Mouse (Mus musculus) hindlimb bud, embryonic 11.5 days (tissue): Measurements from ENCODE around the gene Tec.

Experiments used
- DNase-seq: peaks from one replicate; pipeline ENCODE4 v3.0.0-alpha.2; 2012; ENCODE audit warnings: low read depth, low spot score; ENCODE audit errors: extremely low spot score

Tec gene

DNA sequence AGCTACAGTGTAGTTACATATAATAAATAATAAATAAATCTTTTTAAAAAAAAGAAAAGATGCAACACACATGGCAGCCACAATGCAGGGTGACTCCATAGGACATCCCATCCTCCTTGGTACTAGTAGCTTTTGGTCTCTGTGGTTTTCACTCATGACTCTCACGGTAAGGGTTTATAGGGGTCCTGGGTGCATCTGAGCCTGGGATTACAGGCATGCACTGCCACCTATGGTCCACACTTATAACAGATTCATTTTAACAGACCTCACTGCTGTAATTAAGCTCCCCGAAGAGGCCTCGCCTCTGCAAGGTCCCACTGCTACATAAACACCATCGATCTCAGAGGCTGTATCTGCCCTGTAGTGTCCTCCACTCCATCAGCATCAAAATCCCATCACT is 82.8 kb downstream of the Tec start:
- no peak for DNase-seq

DNA sequence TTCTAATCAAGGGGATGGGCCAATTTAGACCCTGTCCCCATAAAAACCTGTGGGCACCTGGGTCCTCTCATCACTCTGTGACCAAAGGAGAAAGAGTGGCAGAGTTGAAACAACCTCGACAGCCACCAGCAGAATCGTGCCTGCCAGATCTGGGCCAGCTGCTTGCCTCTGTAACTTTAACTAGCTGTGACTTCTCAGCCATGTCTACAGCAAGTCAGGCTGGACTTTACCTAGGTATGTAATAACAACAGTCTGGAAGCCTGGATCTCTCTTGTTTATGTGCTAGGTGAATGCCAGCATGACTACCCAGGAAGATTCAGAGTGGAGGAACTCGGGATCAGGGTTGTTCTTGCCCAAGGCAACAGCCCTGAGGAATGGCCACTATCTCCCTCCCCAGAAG is 83.6 kb downstream of the Tec start:
- DNase-seq: no peak

DNA sequence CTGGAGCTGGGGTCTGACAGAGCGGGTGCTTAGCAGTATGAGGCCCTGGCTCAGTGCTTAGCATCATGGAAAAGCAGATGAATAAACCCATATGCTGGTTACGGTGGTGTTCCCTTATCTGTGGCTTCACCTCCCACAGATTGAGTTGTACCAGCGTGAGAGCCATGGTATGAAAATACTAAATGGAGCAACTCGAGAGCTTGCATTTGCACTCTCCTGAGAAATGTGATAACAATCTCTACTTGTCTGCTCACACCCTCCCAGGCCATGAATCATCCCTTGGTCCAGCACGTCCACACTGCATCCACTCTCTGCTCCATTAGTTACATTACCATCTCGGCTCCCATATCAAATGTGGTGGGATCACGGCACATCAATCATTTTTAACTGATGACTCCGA is 84.3 kb downstream of the Tec start:
- no peak for DNase-seq

DNA sequence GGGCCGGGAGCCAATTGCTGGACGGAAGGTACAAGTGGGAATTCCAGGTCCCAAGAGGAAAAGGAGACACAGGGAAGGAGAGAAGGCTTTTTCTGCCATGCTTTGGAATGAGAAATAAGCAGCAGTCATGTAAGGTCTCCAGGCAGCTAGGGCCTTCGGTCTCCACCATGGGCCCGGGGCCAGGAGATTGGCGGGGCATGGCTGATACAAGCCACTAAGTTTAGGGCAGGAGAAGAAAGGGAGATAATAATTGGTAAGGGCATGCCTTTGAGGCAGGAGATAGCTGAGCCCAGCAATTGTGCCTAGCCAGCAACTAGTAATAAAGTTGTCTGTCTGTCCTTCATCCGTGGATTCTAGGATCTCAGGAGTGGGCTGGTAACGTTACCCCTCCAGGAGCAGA is 85.2 kb downstream of the Tec start:
- no peak for DNase-seq

DNA sequence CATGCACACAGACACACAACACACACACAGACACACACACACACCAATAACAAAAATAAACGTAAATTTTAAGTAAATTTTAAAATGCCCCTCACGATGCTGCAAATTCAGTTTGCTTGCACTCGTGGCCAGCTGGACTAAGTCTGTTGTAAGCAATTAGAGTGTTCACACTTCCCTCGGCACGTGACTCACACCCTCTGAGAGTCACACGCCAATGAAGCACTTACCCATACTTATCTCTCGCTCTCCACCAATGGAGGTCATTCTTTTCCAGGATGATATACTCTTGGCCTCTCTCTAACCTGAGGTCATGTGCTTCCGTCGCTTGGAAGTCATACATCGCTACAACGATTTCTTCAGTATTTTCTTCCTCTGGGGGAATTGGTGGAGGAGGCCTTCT is 86.5 kb downstream of the Tec start:
- no peak for DNase-seq

DNA sequence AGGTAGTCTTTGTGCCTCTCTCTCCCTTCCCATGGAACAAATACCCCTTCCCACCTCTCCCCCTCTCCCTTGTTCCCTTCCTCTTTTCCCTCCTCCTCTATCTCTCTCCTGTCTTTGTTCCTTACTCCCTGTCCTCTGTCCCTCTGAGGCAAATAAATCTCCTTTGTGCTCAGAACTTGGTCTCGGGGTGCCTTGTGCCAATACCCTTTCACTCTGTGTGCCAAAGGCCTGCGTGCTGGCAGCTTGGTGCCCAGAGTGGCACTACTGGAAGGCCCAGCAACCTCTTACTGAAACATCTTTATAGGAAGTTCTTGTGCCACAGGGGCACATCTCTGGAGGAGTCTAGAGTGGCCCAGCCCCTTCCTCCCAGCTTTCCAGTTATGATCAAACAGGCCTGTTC is 91.7 kb downstream of the Tec start:
- DNase-seq: no peak

DNA sequence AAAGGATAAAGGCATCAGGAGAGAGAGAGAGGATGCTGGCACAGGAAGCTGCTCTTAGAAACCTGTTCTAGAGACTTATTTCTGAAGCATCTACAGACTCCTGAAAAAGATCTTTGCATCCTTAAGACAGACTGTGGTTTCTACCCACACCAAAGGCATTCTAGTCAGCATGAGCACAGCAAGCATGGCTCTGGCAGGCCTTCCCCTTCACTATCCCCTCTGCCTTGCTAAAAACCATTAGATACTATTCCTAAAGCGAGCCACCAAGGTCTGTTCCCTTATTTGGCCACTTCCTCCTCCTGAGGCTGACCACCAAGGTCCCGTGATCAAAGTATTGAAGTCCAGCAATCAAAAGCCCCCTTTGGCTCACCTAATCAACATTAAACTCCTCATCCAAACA is 92.2 kb downstream of the Tec start:
- DNase-seq: no peak

DNA sequence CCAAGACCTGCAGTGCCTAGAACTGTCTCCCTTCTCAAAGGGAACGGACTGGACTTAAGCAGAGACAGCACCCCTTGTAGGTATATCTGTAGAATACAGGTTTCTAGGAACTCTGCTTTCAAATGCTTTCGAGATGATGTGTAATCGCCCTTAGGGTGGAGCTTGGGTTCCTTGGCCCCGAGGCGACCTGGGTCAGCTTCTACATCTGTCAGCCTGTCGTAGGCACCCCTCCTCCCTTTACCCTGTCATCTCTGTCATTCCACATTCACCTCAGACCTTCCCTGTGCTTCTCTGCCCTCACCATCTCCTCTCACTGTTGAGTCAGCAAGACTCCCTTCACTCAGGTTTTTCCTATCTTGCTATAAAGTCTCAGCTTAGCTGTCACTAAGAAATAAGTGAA is 98.4 kb downstream of the Tec start:
- no peak for DNase-seq

DNA sequence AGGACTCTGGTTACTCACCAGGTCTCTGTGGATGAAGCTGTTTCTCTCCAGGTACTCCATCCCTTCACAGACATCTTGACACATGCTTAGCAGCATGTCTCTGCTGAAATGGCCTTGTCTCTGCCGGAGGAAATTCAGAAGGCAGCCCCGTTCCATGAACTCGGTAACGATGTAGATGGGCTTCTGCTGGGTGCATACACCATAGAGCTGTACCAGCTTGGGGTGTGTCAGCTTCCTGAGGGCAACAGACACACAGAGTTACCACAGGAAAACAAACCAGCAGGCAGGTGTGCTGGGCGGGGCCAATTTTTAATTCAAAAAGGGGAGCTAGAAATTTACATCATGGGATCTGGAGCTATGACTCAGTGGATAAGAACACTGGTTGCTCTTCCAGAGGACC is 104.7 kb downstream of the Tec start:
- no peak for DNase-seq

DNA sequence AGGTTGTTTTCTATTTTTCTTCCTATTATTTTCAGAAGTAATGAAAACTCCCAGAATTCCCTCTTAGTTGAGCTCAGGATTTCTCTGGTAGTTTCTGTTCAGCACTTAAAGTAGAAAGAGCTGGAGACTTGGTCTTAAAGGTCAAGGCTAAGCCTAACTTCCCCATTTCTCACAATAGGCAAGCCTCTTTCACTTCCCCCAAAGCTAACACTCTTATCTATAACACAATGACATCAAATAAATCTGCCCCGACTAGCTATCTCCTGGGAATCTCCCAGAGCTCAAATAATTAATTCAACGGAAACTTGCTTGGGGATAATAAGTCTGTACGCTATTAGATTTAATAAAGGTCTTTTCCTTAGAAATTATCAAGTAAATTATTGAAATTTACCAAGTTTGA is 105.3 kb downstream of the Tec start:
- no peak for DNase-seq

DNA sequence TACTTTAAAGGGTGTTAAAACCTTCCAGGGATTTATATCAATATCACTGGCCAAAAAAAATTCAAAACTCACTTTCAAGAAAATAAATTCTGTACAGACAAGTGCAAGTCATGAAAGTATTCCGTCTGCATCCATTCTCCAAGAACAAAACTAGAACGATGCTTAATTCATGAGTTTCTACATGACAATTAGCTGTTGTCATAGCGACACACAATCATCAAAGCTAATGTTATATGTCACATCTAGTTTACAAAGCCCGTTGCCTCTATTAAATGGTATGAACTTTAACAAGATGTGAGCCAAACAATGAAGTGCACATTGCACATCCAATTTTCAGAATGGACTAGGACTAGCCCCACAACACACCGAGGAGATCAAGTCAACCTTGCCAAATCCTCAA is 106.5 kb downstream of the Tec start:
- DNase-seq: no peak

DNA sequence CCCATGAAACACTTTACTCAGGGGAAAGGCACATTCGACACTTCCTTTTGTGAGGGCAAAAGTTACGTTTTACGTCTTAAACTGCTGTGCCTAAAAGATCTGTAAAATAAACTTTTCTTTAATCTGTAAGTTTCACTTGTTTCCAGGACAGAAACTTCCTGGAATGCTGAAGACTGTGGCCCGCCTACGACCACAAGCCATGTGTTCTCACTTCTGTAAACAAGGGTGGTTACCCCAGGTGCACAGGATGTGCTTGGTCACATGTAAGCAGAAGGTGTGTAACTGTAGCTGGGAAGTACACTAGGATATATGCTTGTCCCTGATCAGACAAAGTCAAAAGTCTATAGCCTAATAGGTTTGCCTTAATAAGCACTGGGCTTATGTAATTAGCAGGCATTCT is 107.0 kb downstream of the Tec start:
- DNase-seq: no peak

DNA sequence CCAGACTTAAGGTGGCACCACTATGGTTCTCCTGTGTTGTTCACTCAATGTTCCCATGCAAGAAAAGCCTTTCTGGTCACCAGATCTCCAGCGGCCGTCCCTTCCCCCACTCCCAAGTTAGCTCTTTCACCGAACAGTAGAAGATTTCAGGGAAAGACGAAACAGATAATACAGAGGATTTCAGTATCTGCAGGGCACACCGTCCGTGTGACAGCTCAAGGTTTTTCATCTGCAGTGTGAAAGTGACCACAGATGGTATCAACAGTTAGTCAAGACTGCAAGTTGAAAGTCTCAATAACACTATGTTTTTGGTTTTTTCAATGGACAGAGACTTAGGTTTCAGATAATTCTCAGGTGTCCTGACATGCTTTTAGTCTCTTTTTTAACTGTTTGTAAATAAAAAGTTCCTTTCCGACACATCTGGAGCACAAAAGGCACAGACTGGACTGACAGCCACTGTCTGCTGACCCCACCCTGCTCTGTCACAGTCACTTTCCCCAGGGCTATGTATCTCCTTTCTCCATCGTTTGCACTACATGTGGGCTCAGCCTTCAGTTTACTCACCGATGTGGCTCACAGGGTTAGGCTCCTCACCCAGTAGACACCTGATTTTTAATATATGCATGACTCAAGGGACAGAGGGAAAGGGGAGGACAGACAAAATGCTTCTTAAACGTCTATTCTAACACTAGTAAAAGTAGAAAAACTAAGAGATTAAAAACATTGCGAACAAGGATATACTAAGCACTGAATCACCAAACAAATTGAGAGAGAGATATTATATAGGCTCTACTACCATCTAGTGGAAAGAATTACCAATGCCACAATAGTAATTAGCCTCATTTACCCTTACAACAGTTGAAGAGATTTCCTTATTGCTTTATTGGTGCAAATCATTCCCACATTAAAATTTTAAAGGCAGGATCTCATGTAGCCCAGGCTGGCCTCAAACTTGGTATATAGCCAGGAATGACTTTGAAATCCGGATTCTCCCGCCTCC is 109.1 kb downstream of the Tec start:
- DNase-seq: no peak

DNA sequence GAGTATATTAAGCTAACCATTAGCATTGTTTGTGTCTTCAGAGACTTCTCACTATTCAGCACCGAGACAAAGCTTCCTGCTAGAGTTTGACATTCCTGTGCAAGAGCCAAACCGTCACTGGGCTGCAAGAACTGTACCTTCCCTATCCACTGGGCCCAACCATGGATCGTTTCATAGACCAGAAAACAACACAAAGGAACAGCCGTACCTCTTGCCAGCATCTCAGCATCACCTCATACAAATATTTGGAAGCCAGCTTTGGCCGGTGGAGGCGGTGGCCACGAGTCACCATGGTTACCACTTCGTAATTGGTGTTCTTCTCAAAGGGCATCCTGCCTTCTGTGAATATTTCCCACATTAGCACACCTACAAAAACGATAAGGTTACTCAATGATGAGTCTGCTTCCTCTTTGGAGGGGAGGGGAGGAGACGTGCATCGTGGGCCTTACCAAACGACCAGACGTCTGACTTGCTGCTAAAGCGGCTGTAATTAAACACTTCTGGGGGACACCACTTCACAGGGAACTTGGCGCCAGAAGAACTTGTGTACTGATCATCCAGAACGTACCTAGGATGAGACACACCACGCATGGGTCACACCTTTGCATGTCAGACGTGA is 111.0 kb downstream of the Tec start:
- DNase-seq: no peak

DNA sequence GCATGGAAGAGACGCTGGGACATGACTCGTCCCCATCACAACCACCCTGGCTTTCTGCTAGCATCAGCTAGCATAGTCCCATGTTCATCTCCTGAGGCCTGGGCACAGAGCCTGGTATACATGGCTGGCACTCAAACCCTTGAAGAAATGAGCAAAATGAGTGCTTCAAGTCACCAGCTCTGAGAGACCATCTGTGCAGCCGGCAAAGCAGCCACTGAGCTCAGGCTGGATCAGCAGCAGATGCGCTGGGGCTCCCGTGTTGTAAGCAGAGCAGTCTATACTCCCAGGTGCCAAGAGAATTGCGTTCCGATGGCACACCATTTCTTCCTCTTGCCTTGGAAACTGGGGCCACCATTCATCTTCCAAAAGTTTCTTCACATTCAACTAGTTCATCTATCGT is 112.3 kb downstream of the Tec start:
- no peak for DNase-seq

DNA sequence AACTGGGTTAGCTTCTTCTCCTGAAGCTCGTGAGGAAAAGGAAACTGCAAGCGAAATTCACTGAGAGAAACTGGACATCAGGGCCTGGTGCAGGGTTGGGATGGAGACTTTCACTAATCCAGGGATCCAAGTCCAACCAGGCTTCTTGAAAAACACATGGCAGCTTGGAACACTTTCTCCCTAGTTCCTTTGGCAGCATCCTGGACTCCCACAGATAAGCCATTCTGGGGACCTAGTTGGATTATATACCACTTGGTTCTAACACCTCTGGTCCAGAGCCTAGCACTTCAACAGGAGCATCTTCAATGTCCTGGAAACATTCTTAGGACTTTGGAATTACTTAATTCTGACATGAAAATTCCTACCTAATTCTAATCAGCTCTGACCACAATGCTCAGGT is 113.2 kb downstream of the Tec start:
- no peak for DNase-seq

DNA sequence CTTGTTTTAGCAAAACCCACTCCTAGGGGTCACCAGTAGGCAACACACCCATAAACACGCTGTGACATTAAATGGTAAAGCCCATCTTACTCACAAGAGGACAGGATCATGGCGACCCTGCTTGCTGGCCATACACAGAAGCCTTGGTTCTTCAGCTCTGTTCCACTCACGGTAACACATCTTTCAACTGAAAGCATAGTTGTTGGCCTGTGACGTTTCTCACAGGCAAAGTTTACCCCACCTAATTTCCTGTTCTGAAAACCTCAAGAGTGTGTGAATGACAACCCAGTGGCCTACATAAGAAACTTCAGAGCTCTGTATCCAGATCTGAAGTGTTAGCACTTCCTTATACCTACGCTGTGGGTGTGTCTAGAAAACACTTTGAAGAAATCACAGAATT is 115.7 kb downstream of the Tec start, which contains the start of gene Txk:
Gene Txk, minus strand, starts transcription at position 193 of the 400 bp plus-strand sequence.
- no peak for DNase-seq

DNA sequence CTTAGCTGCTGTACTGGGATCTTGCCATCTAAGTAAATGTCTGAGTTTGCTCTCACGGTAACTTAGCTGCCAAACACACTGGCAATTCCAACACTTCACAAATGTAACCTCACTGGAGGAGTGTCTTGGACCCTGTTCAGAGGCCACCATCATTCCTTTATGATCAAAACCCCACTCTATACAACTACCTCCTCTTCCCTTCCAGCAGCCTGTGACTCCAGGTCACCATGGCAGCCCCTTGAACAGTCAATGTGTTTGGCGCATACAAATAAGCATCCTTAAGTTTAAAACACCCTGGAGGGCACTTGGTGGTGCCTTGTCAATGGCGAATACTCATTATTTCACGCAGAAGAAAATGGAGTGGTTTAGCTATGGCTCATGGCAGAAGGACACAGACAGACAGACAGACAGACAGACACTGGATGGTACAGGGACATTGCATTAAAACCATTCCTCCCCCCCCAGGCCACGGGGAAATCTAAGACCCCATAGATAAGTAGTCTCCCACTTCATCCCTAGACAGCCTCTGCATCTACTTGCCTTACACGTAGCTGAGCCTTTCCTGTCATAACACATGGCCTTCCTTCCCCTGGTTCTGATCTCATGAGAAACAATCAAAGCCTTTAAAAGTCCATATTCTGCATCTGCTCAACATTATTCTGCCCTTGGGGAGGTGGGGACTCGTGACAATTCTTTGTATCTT is 117.1 kb downstream of the Tec start:
- DNase-seq: no peak

DNA sequence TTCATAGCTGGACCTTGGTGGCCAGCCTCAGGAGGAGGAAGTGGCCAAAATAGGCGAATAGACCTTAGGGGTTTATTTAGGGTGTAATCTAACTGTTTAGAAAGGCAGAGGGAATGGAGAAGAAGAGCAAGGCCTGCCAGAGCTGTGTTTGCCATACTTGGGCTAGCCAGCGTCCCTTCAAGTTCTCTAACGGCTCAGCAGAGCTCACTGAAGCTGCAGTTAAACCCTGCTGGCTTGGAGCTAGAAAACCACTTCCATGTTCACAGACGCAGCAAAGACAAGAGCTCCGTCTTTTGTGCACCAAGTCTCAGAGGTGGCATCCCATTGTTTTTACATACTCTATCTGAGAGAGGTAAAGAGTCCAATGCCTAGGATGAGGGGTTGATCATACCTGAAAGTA is 118.1 kb downstream of the Tec start:
- no peak for DNase-seq

DNA sequence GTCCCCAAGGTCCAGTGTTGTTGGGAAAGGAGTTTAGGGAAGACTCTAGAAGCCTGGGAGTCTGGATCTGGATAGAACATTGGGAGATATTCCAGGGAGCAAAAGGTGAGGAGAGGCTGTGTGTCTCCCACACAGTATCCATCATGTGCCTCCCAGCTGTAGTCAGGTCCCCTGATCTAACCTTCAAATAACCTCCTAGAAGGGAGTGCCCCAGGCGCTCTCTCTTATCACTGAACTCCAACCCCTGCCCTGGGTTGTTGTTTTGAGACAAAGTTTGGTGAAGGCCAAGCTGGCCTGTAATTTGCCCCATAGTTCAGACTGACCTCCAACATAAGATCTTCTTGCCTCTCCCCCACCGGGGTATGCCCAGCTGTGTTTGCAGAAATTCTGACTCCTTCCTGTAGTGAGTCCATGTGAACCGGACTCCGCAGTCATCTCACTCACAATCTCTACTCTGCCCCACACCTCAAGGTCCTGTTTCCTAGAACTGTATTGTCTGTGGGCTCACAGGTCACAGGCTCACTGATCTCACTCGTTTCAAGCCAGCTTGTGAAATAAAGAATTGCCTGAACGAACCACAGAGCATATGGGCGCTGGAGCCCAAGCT is 119.5 kb downstream of the Tec start:
- no peak for DNase-seq

DNA sequence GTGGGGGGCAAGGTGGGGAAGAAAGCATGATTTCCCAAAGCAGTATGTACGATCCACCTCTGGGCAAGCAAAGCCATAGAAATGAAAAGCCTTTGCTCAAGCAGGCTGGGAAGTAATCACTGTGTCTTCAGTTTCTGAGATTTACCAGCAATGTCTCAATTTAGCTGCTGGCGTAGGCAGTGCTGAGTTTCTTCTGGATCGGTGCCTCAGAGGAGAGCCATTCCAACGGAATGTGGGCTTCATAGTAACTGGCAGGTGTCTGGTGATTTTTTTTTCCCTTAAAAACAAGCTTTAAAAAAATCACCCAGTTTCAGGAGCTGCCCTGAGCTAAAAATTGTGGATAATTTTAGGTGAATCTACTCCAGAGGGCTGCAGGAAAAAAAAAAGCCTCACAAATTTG is 120.9 kb downstream of the Tec start:
- no peak for DNase-seq
